Mouse (Mus musculus): ENCODE measurements around the gene Serpina3n.
"Not testable (repeated sequence)": the region's sequence is repeated elsewhere in the genome, so short reads cannot be mapped to it uniquely, and the experiment has no call there.

Serpina3n gene

GRCm38 (mm10) chr12:104406454-104406885 is at the start of gene Serpina3n:
Gene Serpina3n, plus strand, starts transcription at chr12:104406729.
- no peak for DNase-seq

GRCm38 (mm10) chr12:104369986-104370385 is 36.5 kb upstream of the Serpina3n start:
- DNase-seq = no peak

- not testable (repeated sequence) for DNase-seq
Observed at GRCm38 (mm10) chr12:104377179-104377578, 29.4 kb upstream of the Serpina3n start.

- DNase-seq = not testable (repeated sequence)
Observed at GRCm38 (mm10) chr12:104378351-104378750, 28.2 kb upstream of the Serpina3n start.

GRCm38 (mm10) chr12:104378815-104379214 is 27.7 kb upstream of the Serpina3n start:
- DNase-seq = not testable (repeated sequence)

GRCm38 (mm10) chr12:104379856-104380255 is 26.7 kb upstream of the Serpina3n start:
- DNase-seq = no peak

- not testable (repeated sequence) for DNase-seq
Observed at GRCm38 (mm10) chr12:104381071-104381604, 25.4 kb upstream of the Serpina3n start.

- DNase-seq = not testable (repeated sequence)
Observed at GRCm38 (mm10) chr12:104385987-104386386, 20.5 kb upstream of the Serpina3n start.

- not testable (repeated sequence) for DNase-seq
Observed at GRCm38 (mm10) chr12:104386878-104387277, 19.7 kb upstream of the Serpina3n start.

GRCm38 (mm10) chr12:104388477-104388876 is 18.1 kb upstream of the Serpina3n start:
- no peak for DNase-seq

- not testable (repeated sequence) for DNase-seq
Observed at GRCm38 (mm10) chr12:104391057-104391456, 15.5 kb upstream of the Serpina3n start.

GRCm38 (mm10) chr12:104403968-104404367 is 2.6 kb upstream of the Serpina3n start:
- no peak for DNase-seq

- no peak for DNase-seq
Observed at GRCm38 (mm10) chr12:104412507-104412906, 6.0 kb downstream of the Serpina3n start.

- peak; percentile 21 for DNase-seq
Observed at GRCm38 (mm10) chr12:104414576-104414975, 8.0 kb downstream of the Serpina3n start.

GRCm38 (mm10) chr12:104415625-104416315 is 9.2 kb downstream of the Serpina3n start:
- peak; percentile 39 for DNase-seq

- peak; percentile 69 for DNase-seq
Observed at GRCm38 (mm10) chr12:104418340-104419135, 12.0 kb downstream of the Serpina3n start.

- DNase-seq = no peak
Observed at GRCm38 (mm10) chr12:104419136-104419462, 12.6 kb downstream of the Serpina3n start.

- DNase-seq = no peak
Observed at GRCm38 (mm10) chr12:104422615-104423392, 16.3 kb downstream of the Serpina3n start.

GRCm38 (mm10) chr12:104425591-104425990 is 19.1 kb downstream of the Serpina3n start:
- no peak for DNase-seq

- peak; percentile 11 for DNase-seq
Observed at GRCm38 (mm10) chr12:104426915-104427314, 20.4 kb downstream of the Serpina3n start.

- no peak for DNase-seq
Observed at GRCm38 (mm10) chr12:104431359-104431758, 24.8 kb downstream of the Serpina3n start.

- no peak for DNase-seq
Observed at GRCm38 (mm10) chr12:104433214-104433613, 26.7 kb downstream of the Serpina3n start.
